Mouse (Mus musculus) heart, adult 18-20 months (tissue): Measurements from ENCODE around the gene Lbhd1. TPM values are rescaled to one million over a fixed set of nuclear protein-coding genes. Genes with fewer than 3 reads are reported as not detected.

ENCODE experiments used
- microRNA-seq, 2 experiments: library from miRNA; unstranded; fragments of <30 nt; microRNA quantifications; one replicate each; pipeline ENCODE4 v1.2.0; 2022
- total RNA-seq, 2 experiments: library from RNA; stranded (reverse); gene quantifications; 2 replicates each; pipeline ENCODE4 v1.2.3; 2021

The Lbhd1 gene
- total RNA-seq, 2 experiments from 2014 or later, result 1.6 to 3.8 TPM

Small RNA genes lying within 50 kb of the gene (microRNA-seq; reads per million reads assigned to microRNA genes)
- 0 reads per million in 2 experiments for gene Mir5136

Other genes starting within 250 kb of the Lbhd1 start
- gene Chrm1, start 219.9 kb upstream of the Lbhd1 start, total RNA-seq, result under 1 TPM in 1 of 2 experiments, not detected in 1; 0.10 TPM
- gene Slc3a2, start 160.4 kb upstream of the Lbhd1 start, total RNA-seq, result 10 to 100 TPM; 42.4 to 48.1 TPM
- 10 to 100 TPM; 18.8 to 22.3 TPM for gene Wdr74, start 147.9 kb upstream of the Lbhd1 start, total RNA-seq
- under 1 TPM in 1 of 2 experiments, not detected in 1; 0.72 TPM for gene 1700092M07Rik, start 143.0 kb upstream of the Lbhd1 start, total RNA-seq
- gene Stx5a, start 142.3 kb upstream of the Lbhd1 start, total RNA-seq, result 10 to 100 TPM; 21.3 to 27.1 TPM
- 10 to 100 TPM; 31.6 to 35.6 TPM for gene Nxf1, start 126.7 kb upstream of the Lbhd1 start, total RNA-seq
- gene Tmem223, start 112.7 kb upstream of the Lbhd1 start, total RNA-seq, result 100 to 1,000 TPM; 133 to 134 TPM
- gene Tmem179b, start 109.3 kb upstream of the Lbhd1 start, total RNA-seq, result 10 to 100 TPM; 12.0 to 12.6 TPM
- gene Taf6l, start 97.3 kb upstream of the Lbhd1 start, total RNA-seq, result 1 to 10 TPM; 7.2 to 8.6 TPM
- gene Polr2g, start 85.2 kb upstream of the Lbhd1 start, total RNA-seq, result 10 to 100 TPM; 58.3 to 60.9 TPM
- gene Zbtb3, start 81.2 kb upstream of the Lbhd1 start, total RNA-seq, result 1 to 10 TPM in 1 of 2 experiments, under 1 TPM in 1; 0.79 to 1.6 TPM
- gene Ttc9c, start 64.4 kb upstream of the Lbhd1 start, total RNA-seq, result 10 to 100 TPM; 13.6 to 18.3 TPM
- 10 to 100 TPM; 47.2 to 47.4 TPM for gene Hnrnpul2, start 63.7 kb upstream of the Lbhd1 start, total RNA-seq
- not detected for gene AC129217.1, start 54.0 kb upstream of the Lbhd1 start, total RNA-seq
- 10 to 100 TPM; 24.7 to 32.2 TPM for gene Bscl2, start 46.3 kb upstream of the Lbhd1 start, total RNA-seq
- not detected for gene Gng3, start 44.5 kb upstream of the Lbhd1 start, total RNA-seq
- 1 to 10 TPM; 2.3 to 3.6 TPM for gene Lrrn4cl, start 33.0 kb upstream of the Lbhd1 start, total RNA-seq
- 100 to 1,000 TPM; 125 to 132 TPM for gene Ubxn1, start 12.2 kb upstream of the Lbhd1 start, total RNA-seq
- 10 to 100 TPM; 55.9 to 62.8 TPM for gene Uqcc3, start 2.8 kb upstream of the Lbhd1 start, total RNA-seq
- not detected for gene Gm49403, start 198 bp downstream of the Lbhd1 start, total RNA-seq
- gene 1810009A15Rik, start 5.1 kb downstream of the Lbhd1 start, total RNA-seq, result 10 to 100 TPM; 19.1 to 20.1 TPM
- gene Gm49416, start 5.2 kb downstream of the Lbhd1 start, total RNA-seq, result 1 to 10 TPM in 1 of 2 experiments, not detected in 1; 3.4 TPM
- 10 to 100 TPM; 11.2 to 11.5 TPM for gene Ints5, start 9.3 kb downstream of the Lbhd1 start, total RNA-seq
- 10 to 100 TPM; 45.0 to 52.1 TPM for gene Ganab, start 14.3 kb downstream of the Lbhd1 start, total RNA-seq
- 10 to 100 TPM; 38.0 to 38.7 TPM for gene B3gat3, start 36.6 kb downstream of the Lbhd1 start, total RNA-seq
- gene Rom1, start 45.6 kb downstream of the Lbhd1 start, total RNA-seq, result 10 to 100 TPM; 25.7 to 34.7 TPM
- 1 to 10 TPM; 5.7 to 7.6 TPM for gene Eml3, start 45.8 kb downstream of the Lbhd1 start, total RNA-seq
- 10 to 100 TPM; 28.8 to 30.1 TPM for gene Mta2, start 58.1 kb downstream of the Lbhd1 start, total RNA-seq
- 1 to 10 TPM; 8.2 to 9.5 TPM for gene Tut1, start 70.1 kb downstream of the Lbhd1 start, total RNA-seq
- gene Eef1g, start 83.3 kb downstream of the Lbhd1 start, total RNA-seq, result 100 to 1,000 TPM; 239 to 257 TPM
- 100 to 1,000 TPM; 341 to 356 TPM for gene Ahnak, start 105.6 kb downstream of the Lbhd1 start, total RNA-seq
- gene Scgb1a1, start 204.2 kb downstream of the Lbhd1 start, total RNA-seq, result 10 to 100 TPM in 1 of 2 experiments, not detected in 1; 80.4 TPM